Mouse (Mus musculus): ENCODE data around the gene Fam186b.
"Not testable (repeated sequence)": the region's sequence is repeated elsewhere in the genome, so short reads cannot be mapped to it uniquely, and the experiment has no call there.

GRCm38 (mm10) chr15:99251111-99251510, 44.6 kb downstream of the Fam186b start:
- TF ChIP-seq POLR2A (IDR thresholded peaks at IDR 0.05; ENCODE audit: insufficient read length, low read depth); TCF12 (IDR thresholded peaks at IDR 0.05; ENCODE audit: insufficient read depth, poor library complexity, severe bottlenecking); POLR2AphosphoS2 (IDR thresholded peaks at IDR 0.05; ENCODE audit: insufficient read length, low read depth); MAX (IDR thresholded peaks at IDR 0.05; ENCODE audit: low read depth); MYOD1 (IDR thresholded peaks at IDR 0.05; ENCODE audit: control insufficient read depth in 1 of 3, insufficient read length in 2 of 3, low read depth in 2 of 3); USF1 (IDR thresholded peaks at IDR 0.05; ENCODE audit: low read depth); SRF (IDR thresholded peaks at IDR 0.05; ENCODE audit: control insufficient read depth, insufficient read length, low read depth); E2F4 (IDR thresholded peaks at IDR 0.05; ENCODE audit: insufficient read depth); MYOG (IDR thresholded peaks at IDR 0.05; ENCODE audit: control insufficient read depth in 1 of 3, insufficient read depth in 1 of 3, insufficient read length in 2 of 3, low read depth in 2 of 3); REST (IDR thresholded peaks at IDR 0.05; ENCODE audit: insufficient read depth, insufficient read length); CEBPB (IDR thresholded peaks at IDR 0.05; ENCODE audit: insufficient read depth, poor library complexity, severe bottlenecking); TCF3 (IDR thresholded peaks at IDR 0.05; ENCODE audit: insufficient read length, low read depth): not testable (repeated sequence)
